Mouse (Mus musculus) left cerebral cortex, postnatal 25 days (tissue): ENCODE data around the gene Sphk2. TPM values are rescaled to one million over a fixed set of nuclear protein-coding genes. Genes with fewer than 3 reads are reported as not detected.

Experiments used
- DNase-seq, 2 experiments: peaks; one replicate each; pipeline ENCODE4 v3.0.0; 2022; ENCODE audit warnings: low spot score in 2 of 2, mixed read lengths in 1 of 2
- intact Hi-C: fragments of 180-260 bp; cut with DNase I; formaldehyde crosslinking; loops from one replicate; pipeline ENCODE4 v1.15.1; 2025
- total RNA-seq, 2 experiments: library from RNA; stranded (reverse); gene quantifications; 2 replicates each; pipeline ENCODE4 v1.2.3; 2021

The Sphk2 gene
- total RNA-seq, 2 experiments from 2014 or later: 29.7 to 29.8 TPM

- no peak for DNase-seq
- intact Hi-C loops: no loop called here
These were observed 3.8 kb downstream of the Sphk2 start for GRCm38 (mm10) chr7:45713881-45714520.

GRCm38 (mm10) chr7:45713396-45713795 lies 4.4 kb downstream of the Sphk2 start:
- intact Hi-C loops: no loop called here
- DNase-seq: no peak

GRCm38 (mm10) chr7:45712022-45712757 lies 5.6 kb downstream of the Sphk2 start:
- DNase-seq: no peak
- intact Hi-C loops: no loop called here

GRCm38 (mm10) chr7:45711316-45712021 lies 6.3 kb downstream of the Sphk2 start:
- no peak for DNase-seq
- intact Hi-C loops: no loop called here

GRCm38 (mm10) chr7:45710477-45711191 lies 7.2 kb downstream of the Sphk2 start:
- intact Hi-C loops: no loop called here
- DNase-seq: no peak

- no peak for DNase-seq
These were observed 8.0 kb downstream of the Sphk2 start for GRCm38 (mm10) chr7:45709677-45710355.

GRCm38 (mm10) chr7:45709036-45709435 lies 8.8 kb downstream of the Sphk2 start:
- DNase-seq: no peak
- intact Hi-C loops: loop anchor here (10.0 kb wide), 1 partner anchor 244 kb away; the partner anchor contains the start of gene Bax

More at GRCm38 (mm10) chr7:45709677-45710355, 8.0 kb downstream of the Sphk2 start:
- intact Hi-C loops: loop anchor here (10.0 kb wide), 1 partner anchor 245 kb away; the partner anchor contains the start of gene Bax

GRCm38 (mm10) chr7:45708221-45708761 lies 9.5 kb downstream of the Sphk2 start:
- no peak for DNase-seq
- intact Hi-C loops: loop anchor here (10.0 kb wide), 1 partner anchor 243 kb away; the partner anchor contains the start of gene Bax

- intact Hi-C loops: loop anchor here (10.0 kb wide), 1 partner anchor 243 kb away; the partner anchor contains the start of gene Bax
- peak; percentile 96 for DNase-seq
These were observed 10.3 kb downstream of the Sphk2 start for GRCm38 (mm10) chr7:45707375-45707967.

GRCm38 (mm10) chr7:45706721-45707241 lies 11.0 kb downstream of the Sphk2 start:
- DNase-seq: peak; percentile 80 to 86
- intact Hi-C loops: loop anchor here (10.0 kb wide), 1 partner anchor 242 kb away; the partner anchor contains the start of gene Bax

- intact Hi-C loops: loop anchor here (10.0 kb wide), 1 partner anchor 241 kb away; the partner anchor contains the start of gene Bax
These were observed 11.9 kb downstream of the Sphk2 start for GRCm38 (mm10) chr7:45705873-45706281.

GRCm38 (mm10) chr7:45705443-45705864 lies 12.3 kb downstream of the Sphk2 start:
- intact Hi-C loops: loop anchor here (10.0 kb wide), 1 partner anchor 241 kb away; the partner anchor contains the start of gene Bax
- DNase-seq: no peak

More at GRCm38 (mm10) chr7:45705873-45706281, 11.9 kb downstream of the Sphk2 start:
- DNase-seq: peak; percentile 83 to 84

- DNase-seq: peak; percentile 100
- intact Hi-C loops: loop anchor here (10.0 kb wide), 1 partner anchor 240 kb away; the partner anchor contains the start of gene Bax
These were observed 12.9 kb downstream of the Sphk2 start, which contains the start of gene Dbp for GRCm38 (mm10) chr7:45704730-45705442. Gene Dbp (plus strand): TSS chr7:45705088.

- DNase-seq: peak; percentile 83 to 93
- intact Hi-C loops: loop anchor here (10.0 kb wide), 1 partner anchor 239 kb away; the partner anchor contains the start of gene Bax
These were observed 13.7 kb downstream of the Sphk2 start for GRCm38 (mm10) chr7:45704046-45704559.

- intact Hi-C loops: loop anchor here (10.0 kb wide), 1 partner anchor 239 kb away; the partner anchor contains the start of gene Bax
- no peak for DNase-seq
These were observed 14.2 kb downstream of the Sphk2 start for GRCm38 (mm10) chr7:45703521-45704033.

GRCm38 (mm10) chr7:45702809-45703520 lies 14.8 kb downstream of the Sphk2 start:
- intact Hi-C loops: loop anchor here (10.0 kb wide), 1 partner anchor 238 kb away; the partner anchor contains the start of gene Bax
- DNase-seq: no peak
